Mouse (Mus musculus) hindbrain, embryonic 10.5 days (tissue): ENCODE measurements at regions not wholly inside any gene's neighbourhood (a gene's known extent, or its start where the extent isn't known, plus 50 kb on each side); places are given as distances from the start of the nearest gene placed in this dataset.

ENCODE experiments used
- DNase-seq: peaks from one replicate; pipeline ENCODE4 v3.0.0-alpha.2; 2017; ENCODE audit warnings: low spot score
- H3K27ac ChIP-seq: fragments of 300-500 bp; sonication (generic); 2 replicates; pipeline ENCODE4 v1.5.1; 2016; ENCODE audit warnings: mild to moderate bottlenecking, moderate library complexity
- H3K27me3 ChIP-seq: fragments of 300-500 bp; sonication (generic); 2 replicates; pipeline ENCODE4 v1.6.1; 2016; ENCODE audit warnings: mild to moderate bottlenecking; ENCODE audit not compliant: poor library complexity, insufficient read depth, severe bottlenecking
- H3K36me3 ChIP-seq: fragments of 300-500 bp; sonication (generic); 2 replicates; pipeline ENCODE4 v1.6.1; 2016; ENCODE audit warnings: mild to moderate bottlenecking, moderate library complexity
- H3K4me1 ChIP-seq: fragments of 300-500 bp; sonication (generic); replicated peaks from 2 replicates; pipeline ENCODE4 v1.6.1; 2016; ENCODE audit warnings: mild to moderate bottlenecking
- H3K4me3 ChIP-seq: fragments of 300-500 bp; sonication (generic); 2 replicates; pipeline ENCODE4 v1.5.1; 2016; ENCODE audit warnings: mild to moderate bottlenecking, moderate library complexity
- H3K9me3 ChIP-seq: fragments of 300-500 bp; sonication (generic); 2 replicates; pipeline ENCODE4 v1.6.1; 2016; ENCODE audit warnings: mild to moderate bottlenecking, moderate library complexity
- WGBS: fragments of 180-500 bp; shearing (Covaris S2); methylation state at CpG from one replicate; pipeline ENCODE4 v1.1.7; 2016; 5-methylcytosine and 5-hydroxymethylcytosine counted together

GRCm38 (mm10) chr16:89674159-89674902 lies 103.3 kb upstream of the Krtap11-1 start:
- WGBS, result 90% methylated on average over 16 of the region's 16 CpGs
- no peak overlapping the region for H3K4me3 ChIP-seq
- H3K4me1 ChIP-seq, result no peaks in the 10 kb centered on the region
- no peaks in the 10 kb centered on the region for H3K36me3 ChIP-seq
- H3K9me3 ChIP-seq, result no peaks in the 10 kb centered on the region
- H3K27me3 ChIP-seq, result no peaks in the 10 kb centered on the region
- no peak overlapping the region for H3K27ac ChIP-seq
- DNase-seq, result no peak

GRCm38 (mm10) chr16:89671188-89671726 lies 100.3 kb upstream of the Krtap11-1 start:
- Histone ChIP-seq H3K4me3 (no peak overlapping the region), H3K4me1 (no peaks in the 10 kb centered on the region), H3K9me3 (no peaks in the 10 kb centered on the region), H3K36me3 (no peaks in the 10 kb centered on the region), H3K27ac (no peak overlapping the region), H3K27me3 (no peaks in the 10 kb centered on the region)
- no peak for DNase-seq
- WGBS, result 86% methylated on average over 9 of the region's 9 CpGs

DNA sequence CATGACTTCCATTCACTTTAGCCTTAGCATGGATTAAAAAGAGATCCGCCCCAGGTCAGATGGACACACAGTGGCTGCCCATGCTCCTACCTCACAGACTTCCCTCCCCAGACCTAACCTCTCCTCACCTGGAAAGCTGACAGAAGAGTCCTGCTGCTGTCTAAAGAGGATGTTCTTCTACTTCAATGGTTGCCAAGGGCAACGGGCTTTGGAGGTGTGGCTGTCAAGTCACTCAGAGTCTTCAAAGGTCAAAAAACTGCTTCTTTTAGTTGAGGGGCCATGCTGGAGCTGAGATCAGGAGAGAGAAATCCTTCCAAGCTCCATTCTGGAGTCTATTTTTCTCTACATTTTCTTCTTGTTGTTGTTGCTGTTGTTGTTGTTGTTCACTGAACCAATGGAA lies 89.1 kb upstream of the Krtap11-1 start:
- 77% methylated on average over 2 of the region's 2 CpGs for WGBS
- H3K4me3 ChIP-seq, result no peak overlapping the region

GRCm38 (mm10) chr16:89656036-89656435 lies 85.1 kb upstream of the Krtap11-1 start:
- H3K36me3 ChIP-seq, result no peaks in the 10 kb centered on the region
- no peak overlapping the region for H3K4me3 ChIP-seq
- H3K27ac ChIP-seq, result no peak overlapping the region
- WGBS, result 91% methylated on average over 3 of the region's 3 CpGs
- DNase-seq, result no peak
- no peaks in the 10 kb centered on the region for H3K27me3 ChIP-seq
- H3K9me3 ChIP-seq, result peaks cover 9% of the 10 kb centered on the region; the same call in 1 of the 2 replicates
- no peaks in the 10 kb centered on the region for H3K4me1 ChIP-seq

More for the DNA sequence above, 89.1 kb upstream of the Krtap11-1 start:
- DNase-seq, result no peak
- no peak overlapping the region for H3K27ac ChIP-seq
- no peaks in the 10 kb centered on the region for H3K27me3 ChIP-seq
- no peaks in the 10 kb centered on the region for H3K9me3 ChIP-seq
- H3K36me3 ChIP-seq, result no peaks in the 10 kb centered on the region
- H3K4me1 ChIP-seq, result no peaks in the 10 kb centered on the region

GRCm38 (mm10) chr16:89648651-89649050 lies 77.7 kb upstream of the Krtap11-1 start:
- no peaks in the 10 kb centered on the region for H3K4me1 ChIP-seq
- WGBS, result 82% methylated on average over 4 of the region's 4 CpGs
- no peaks in the 10 kb centered on the region for H3K27me3 ChIP-seq
- no peak for DNase-seq
- no peak overlapping the region for H3K4me3 ChIP-seq
- H3K9me3 ChIP-seq, result no peaks in the 10 kb centered on the region
- H3K27ac ChIP-seq, result no peak overlapping the region
- H3K36me3 ChIP-seq, result no peaks in the 10 kb centered on the region

GRCm38 (mm10) chr16:89633917-89634601 lies 63.1 kb upstream of the Krtap11-1 start:
- H3K36me3 ChIP-seq, result no peaks in the 10 kb centered on the region
- DNase-seq, result peak; percentile 29
- no peak overlapping the region for H3K27ac ChIP-seq
- no peak overlapping the region for H3K4me3 ChIP-seq
- 45% methylated on average over 9 of the region's 9 CpGs for WGBS
- no peaks in the 10 kb centered on the region; the same call in 1 of the 2 replicates for H3K4me1 ChIP-seq
- H3K27me3 ChIP-seq, result no peaks in the 10 kb centered on the region
- no peaks in the 10 kb centered on the region for H3K9me3 ChIP-seq

DNA sequence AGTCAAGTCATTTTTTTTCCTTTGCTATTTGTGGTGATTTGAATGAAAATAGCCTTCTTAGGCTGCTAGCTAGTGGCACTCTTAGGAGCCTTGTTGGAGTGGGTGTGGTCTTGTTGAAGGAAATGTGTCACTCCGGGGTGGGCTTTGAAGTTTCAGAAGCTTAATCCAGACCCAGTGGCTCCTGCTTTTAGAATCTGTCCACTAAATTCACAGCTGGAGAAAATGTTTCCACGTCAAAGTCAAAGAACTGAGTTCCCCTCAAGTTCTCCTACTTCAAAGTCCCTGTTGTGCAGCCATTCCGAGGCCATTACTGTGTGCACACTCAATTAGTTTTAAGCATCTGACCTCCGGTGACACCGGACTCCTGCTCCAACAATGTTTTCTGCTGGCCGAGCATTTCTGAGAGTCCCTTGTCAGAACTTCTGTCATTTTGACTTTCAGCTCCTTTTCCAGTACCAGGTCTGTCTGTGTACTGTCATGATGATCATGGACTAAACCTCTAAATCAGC lies 61.2 kb upstream of the Krtap11-1 start:
- DNase-seq, result no peak
- 60% methylated on average over 6 of the region's 6 CpGs for WGBS
- H3K27me3 ChIP-seq, result no peaks in the 10 kb centered on the region
- no peak overlapping the region for H3K4me3 ChIP-seq
- H3K36me3 ChIP-seq, result no peaks in the 10 kb centered on the region
- no peak overlapping the region for H3K27ac ChIP-seq
- H3K4me1 ChIP-seq, result no peaks in the 10 kb centered on the region; the same call in 1 of the 2 replicates
- H3K9me3 ChIP-seq, result no peaks in the 10 kb centered on the region

- no peak overlapping the region for H3K4me3 ChIP-seq
- no peak overlapping the region for H3K27ac ChIP-seq
- DNase-seq, result no peak
- no peaks in the 10 kb centered on the region for H3K27me3 ChIP-seq
- WGBS, result 94% methylated on average over 9 of the region's 9 CpGs
- no peaks in the 10 kb centered on the region for H3K36me3 ChIP-seq
- H3K4me1 ChIP-seq, result no peaks in the 10 kb centered on the region; the same call in 1 of the 2 replicates
- H3K9me3 ChIP-seq, result no peaks in the 10 kb centered on the region
These were observed 60.6 kb upstream of the Krtap11-1 start for GRCm38 (mm10) chr16:89631396-89632113.

GRCm38 (mm10) chr16:89625710-89626109 lies 54.7 kb upstream of the Krtap11-1 start:
- Histone ChIP-seq H3K9me3 (no peaks in the 10 kb centered on the region), H3K4me1 (peaks cover 6% of the 10 kb centered on the region), H3K27me3 (no peaks in the 10 kb centered on the region), H3K4me3 (no peak overlapping the region), H3K36me3 (no peaks in the 10 kb centered on the region), H3K27ac (no peak overlapping the region)
- 94% methylated on average over 12 of the region's 12 CpGs for WGBS
- no peak for DNase-seq

DNA sequence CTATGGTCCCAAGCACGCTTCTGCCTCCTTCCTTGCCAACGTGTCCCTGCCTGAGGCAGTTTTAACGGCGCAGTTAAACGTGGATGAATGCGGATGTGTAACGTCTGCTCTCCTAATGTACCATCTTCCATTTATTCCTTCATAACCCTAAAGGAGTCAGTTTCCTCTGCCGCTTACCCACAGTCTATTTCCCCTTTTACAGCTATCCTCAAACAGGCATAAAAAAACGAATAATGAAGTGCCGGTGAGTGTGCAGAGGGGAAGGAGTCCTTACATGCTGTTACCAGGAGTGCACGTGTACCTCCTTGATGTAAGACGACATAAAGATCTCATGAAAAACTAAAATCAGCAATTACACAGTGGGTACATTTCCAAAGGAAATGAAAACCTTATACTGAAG lies 54.3 kb upstream of the Krtap11-1 start:
- Histone ChIP-seq H3K9me3 (no peaks in the 10 kb centered on the region), H3K36me3 (no peaks in the 10 kb centered on the region), H3K4me3 (no peak overlapping the region), H3K27ac (no peak overlapping the region), H3K27me3 (no peaks in the 10 kb centered on the region), H3K4me1 (peaks cover 6% of the 10 kb centered on the region)
- WGBS, result 93% methylated on average over 12 of the region's 12 CpGs
- DNase-seq, result no peak
